Mouse (Mus musculus): ENCODE measurements around the gene Nr1h2.

Nr1h2 gene

DNA sequence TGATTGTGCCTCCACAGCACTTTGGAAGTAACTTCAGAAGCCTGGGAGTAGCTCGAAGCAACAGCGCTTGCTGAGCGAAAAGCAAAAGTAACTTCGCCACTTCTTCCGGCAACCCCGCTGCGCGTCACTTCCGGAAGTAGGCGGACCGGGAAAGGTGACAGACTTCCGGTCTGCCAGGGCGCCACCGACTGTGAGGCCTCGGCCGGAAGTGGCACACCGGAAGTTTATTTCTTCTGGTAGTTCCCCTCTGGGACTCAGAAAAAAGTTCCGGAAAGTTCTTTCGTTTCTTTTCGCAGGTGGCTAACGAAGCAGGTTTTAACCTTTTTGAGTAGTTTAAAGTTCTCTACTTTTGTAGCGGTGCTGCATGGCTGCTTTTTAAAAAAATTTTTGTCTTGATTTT lies at the start of gene Nr1h2:
Nr1h2 (minus strand) TSS at position 126 of the 400 bp plus-strand sequence.
- DNase-seq, result peak; percentile 98

DNA sequence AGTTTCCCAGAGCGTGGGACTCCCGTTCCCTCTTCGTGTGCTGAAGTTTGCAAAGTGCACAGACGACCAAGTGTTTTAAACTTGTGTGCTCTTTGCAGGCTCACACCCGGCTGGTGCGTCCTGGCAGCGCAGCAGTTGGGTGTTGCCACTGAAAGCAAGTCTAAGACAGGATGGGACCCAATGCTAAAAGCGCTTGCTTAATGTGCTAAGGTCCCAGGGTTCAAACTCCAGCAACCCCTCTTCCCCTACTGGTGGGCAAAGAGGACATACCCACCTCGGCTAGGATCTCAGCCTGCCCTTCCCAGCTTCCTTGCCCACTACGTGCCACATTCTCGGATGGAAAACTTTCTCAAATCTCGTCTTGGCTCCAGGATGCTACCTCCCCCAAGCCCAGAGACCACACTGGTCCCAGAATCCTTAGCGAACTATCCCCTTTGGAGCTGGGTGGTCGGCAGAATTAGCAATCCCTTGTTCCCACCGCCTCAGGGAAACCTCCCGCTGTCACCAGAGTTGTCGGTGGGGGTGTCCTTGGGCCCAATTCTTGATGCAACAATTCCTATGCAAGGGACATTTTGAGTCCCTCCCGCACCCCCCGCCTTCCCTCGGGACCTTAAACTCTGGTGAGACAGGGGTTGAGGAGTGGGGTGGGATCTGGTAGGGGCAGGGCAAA lies 49.6 kb upstream of the Nr1h2 start:
- peak; percentile 54 to 58 for DNase-seq

DNA sequence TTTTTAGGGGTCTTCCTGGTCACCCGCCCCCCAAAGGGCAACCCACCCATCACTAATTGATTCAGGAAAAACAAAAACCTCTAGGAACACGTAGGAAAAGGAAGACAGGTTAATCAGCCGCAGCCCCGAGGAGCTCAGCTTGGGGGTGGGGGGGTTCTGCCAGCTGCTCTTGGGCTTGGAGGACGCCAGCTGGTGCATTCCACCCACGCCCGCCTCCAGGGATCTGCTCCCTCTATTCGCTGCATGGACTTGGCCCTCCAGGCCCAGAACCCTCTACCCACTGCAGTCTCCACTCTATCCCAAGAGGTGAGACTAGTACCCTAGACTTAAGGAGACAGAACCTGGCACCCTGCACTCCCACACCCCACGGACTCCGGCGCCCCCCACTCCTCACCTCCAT lies 48.7 kb upstream of the Nr1h2 start:
- peak; percentile 84 to 88 for DNase-seq

- peak; percentile 36 to 47 for DNase-seq
These were observed 47.9 kb upstream of the Nr1h2 start for GRCm38 (mm10) chr7:44601646-44602045.

DNA sequence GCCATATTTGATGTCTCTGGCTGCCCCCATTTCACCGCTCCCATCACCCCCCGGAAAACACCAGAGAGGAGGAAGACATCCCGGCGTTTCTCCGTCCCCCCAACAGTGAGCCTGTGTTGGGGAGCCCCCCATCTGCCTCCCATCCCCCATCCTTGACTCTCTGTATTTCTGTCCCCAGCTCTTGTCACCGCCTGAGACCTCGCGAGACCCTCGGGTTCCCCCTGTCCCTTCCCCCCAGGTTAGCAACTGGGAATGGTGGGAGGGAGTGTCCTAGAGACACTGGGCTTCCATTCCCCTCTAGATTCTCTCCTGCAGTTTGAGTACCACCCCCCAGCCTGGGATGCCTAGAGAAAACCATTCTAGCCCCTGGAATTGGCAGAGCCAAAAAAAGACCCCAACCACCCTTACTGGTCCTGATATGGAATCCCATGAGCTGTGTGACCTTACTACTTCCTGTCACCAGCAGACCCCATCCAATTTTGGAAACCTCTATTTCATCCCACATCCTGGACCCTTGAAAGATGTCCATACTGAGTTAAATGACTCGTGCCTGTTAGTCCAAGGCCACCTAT lies 47.0 kb upstream of the Nr1h2 start:
- DNase-seq, result no peak

DNA sequence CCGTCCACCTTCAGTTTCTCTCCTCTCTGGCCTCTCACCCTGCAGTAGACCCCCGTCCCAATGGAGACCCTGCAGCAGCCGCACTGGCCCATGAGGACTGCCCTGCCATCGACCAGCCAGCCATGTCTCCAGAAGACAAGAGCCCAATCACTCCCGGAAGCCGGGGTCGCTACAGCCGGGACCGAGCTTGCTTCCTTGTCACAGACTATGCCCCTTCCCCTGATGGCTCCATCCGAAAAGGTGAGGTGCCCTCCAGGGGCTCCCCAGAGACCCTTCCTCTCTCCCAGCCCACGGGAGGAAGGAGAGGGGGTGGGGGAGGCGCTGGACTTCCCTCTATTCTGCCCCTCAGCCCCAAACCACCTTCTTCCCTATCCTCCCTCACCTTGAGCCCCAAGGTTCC lies 44.6 kb upstream of the Nr1h2 start:
- DNase-seq, result no peak

DNA sequence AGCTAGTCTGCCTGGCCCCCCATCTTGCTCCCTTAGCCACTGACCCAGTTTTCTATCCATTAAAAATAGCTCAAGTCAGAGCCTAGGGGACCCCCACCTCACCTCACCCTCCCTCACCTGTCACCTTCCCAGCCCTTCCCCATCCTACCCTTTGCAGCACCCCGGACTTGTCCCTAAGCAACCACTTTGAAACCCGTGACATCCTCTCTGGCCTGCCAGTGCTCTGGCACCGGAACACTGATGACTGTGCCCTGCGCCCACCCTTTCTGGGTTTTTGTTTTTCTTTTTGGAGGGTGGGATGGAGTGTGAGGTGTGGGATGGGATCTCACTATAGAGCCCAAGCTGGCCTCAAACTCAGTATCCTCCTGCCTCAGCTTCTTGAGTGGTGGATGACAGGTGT lies 43.9 kb upstream of the Nr1h2 start:
- no peak for DNase-seq

- DNase-seq, result peak in 1 of 2 experiments; percentile 25
These were observed 43.3 kb upstream of the Nr1h2 start for GRCm38 (mm10) chr7:44596996-44597538.

DNA sequence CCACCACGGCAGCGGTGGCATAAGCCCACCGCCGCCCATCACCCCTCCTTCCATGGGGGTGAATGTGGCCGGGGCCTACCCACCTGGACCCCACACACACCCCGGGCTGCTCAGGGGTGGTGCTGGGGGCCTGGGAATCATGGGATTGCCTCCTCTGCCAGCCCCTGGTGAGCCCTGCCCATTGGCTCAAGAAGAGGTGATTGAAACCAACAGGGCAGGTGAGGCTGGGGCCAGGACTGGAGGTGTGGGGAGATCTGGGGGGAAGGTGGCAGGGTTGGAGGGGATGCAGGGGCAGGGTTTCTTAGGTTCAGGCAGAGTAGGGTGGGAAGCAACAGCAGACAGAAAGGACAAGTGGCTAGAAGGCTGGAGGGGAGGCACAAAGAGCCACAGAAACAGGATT lies 42.3 kb upstream of the Nr1h2 start:
- DNase-seq, result no peak

DNA sequence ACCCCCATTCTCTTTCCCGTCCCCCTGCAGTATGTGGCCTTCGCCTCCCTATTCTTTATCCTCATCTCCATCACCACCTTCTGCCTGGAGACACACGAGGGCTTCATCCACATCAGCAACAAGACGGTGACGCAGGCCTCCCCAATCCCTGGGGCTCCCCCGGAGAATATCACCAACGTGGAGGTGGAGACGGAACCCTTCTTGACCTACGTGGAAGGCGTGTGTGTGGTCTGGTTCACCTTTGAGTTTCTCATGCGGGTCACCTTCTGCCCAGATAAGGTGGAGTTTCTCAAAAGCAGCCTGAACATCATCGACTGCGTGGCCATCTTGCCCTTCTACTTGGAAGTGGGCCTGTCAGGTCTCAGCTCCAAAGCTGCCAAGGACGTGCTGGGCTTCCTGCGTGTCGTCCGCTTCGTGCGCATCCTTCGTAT lies 41.4 kb upstream of the Nr1h2 start:
- peak in 1 of 2 experiments; percentile 36 for DNase-seq

- DNase-seq, result peak; percentile 92 to 94
These were observed 40.5 kb upstream of the Nr1h2 start for GRCm38 (mm10) chr7:44594291-44594690.

DNA sequence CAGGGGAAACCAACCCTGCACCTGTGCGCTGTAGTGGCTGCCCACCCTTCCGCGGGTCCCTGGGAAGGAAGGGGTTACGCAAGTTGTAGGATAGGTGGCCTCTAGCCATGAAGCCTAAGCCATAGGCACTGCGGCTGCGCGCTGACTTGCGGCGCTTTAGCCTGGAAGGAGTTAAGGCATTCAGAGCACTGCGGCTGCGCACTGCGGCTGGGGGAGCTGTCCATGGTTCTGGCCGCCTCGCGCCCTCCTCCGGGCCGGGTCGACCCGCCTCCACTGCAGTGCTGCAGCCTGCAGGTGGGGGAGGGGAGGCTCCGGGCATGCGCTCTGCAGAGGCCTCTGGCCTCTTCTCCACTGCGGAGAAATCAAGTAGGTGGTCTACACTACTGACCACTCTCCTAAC lies 40.0 kb upstream of the Nr1h2 start:
- peak; percentile 99 to 100 for DNase-seq

DNA sequence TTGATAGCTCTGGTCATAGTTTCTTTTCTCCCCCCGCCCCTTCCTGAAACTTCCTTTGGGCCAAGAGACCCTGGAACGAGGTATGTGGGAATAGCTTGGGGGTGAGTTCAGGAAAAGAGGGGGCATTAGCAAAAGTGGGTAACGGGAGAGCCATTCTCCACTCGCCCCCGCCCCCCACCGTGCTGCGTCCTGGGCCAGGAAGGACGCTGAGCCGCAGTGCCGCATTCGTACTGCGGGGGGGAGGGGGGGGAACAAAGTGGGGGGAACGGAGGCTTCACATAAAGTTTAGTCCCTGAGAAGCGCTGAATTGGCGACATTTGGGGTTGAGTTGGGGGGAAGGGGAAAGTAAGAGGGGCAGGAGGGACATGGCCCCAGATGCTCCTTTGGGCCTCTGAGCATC lies 39.3 kb upstream of the Nr1h2 start:
- DNase-seq, result peak; percentile 65 to 72

DNA sequence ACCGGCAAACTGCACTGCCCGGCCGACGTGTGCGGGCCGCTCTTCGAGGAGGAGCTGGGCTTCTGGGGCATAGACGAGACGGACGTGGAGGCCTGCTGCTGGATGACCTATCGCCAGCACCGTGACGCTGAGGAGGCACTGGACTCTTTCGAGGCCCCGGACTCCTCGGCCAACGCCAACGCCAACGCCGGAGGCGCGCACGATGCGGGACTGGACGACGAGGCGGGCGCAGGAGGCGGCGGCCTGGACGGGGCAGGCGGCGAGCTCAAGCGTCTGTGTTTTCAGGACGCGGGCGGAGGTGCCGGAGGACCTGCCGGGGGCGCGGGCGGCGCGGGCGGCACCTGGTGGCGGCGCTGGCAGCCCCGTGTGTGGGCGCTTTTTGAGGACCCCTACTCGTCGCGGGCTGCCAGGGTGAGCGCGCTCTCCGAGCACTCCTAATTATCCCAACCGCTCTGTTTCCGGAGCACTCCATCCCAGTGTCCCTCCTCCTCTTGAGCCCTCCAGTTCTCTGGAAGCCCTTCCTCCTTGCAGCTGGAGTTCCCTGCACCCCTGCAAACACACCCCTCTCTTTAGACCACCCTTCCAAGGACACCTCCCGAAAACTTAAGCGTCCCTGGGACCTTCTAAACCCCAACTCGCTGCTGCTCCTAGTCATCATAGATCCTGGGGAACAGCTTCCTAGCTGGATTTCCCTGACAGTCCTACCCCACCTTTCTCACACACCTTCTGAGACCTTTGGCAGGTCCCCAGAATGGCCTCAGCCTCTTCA lies 37.8 kb upstream of the Nr1h2 start:
- DNase-seq, result peak; percentile 68 to 73

- DNase-seq, result peak; percentile 98 to 99
These were observed 36.9 kb upstream of the Nr1h2 start, which contains the start of gene Kcnc3 for GRCm38 (mm10) chr7:44590402-44591347. Gene Kcnc3 (plus strand): TSS chr7:44590664.

DNA sequence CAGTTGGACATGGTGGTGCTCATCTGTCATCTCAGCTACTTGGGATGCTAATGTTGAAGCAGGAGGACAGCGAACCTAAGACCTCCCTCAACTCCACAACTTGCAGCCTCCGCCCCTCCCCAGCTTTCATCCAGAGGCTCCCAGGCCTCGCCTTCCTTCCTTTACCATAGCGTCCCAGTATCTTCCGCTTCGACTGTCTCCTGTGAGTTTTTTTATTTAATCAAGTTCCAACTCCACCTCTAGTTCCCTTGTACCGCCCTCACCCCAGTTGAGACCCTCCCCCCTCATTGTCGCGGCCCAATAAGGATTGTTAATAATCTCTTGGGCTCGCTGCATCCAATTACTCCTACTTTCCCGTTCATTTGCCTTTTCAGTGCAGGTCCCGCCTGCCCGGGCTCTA lies 36.2 kb upstream of the Nr1h2 start:
- DNase-seq, result peak; percentile 76 to 80

DNA sequence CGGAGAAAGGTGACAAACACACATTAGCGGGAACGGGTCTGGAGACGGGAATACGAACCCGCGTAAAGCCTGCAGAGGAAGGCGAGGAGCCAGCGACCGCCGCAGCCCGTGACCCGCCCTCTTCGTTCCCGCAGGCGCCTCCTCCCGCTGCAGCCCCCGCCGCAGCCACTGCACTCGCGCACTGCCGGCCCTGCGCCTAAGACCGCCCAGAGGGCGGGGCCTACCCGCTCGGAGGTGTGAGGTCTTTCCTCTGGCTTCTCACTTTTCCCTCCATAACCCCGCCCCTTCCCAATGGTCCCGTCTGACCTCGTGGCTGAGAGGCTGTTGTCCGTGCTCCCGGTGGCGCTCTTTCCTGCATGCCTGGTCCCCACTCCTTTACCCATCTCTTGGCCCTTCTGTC lies 35.4 kb upstream of the Nr1h2 start:
- peak; percentile 94 to 97 for DNase-seq

DNA sequence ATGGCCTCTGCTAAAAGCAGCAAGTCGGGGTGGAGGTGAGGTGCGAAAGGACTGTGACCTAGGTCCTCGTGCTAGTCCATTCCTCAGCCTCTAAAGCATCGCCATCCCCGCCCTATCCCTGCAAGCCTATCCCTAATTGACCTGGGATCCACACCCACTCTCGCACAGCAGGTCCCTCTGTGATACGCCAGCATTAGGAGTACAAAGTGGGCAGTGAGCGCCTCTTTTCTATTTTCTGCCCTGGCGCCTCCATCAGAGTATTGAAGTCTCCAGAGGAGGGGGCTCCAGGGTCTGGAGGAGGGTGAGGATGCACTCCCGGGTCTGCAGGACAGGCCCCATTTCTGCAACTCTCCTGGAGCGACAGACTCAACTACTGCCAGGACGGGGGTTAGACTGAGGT lies 34.6 kb upstream of the Nr1h2 start:
- peak in 1 of 2 experiments; percentile 49 for DNase-seq

DNA sequence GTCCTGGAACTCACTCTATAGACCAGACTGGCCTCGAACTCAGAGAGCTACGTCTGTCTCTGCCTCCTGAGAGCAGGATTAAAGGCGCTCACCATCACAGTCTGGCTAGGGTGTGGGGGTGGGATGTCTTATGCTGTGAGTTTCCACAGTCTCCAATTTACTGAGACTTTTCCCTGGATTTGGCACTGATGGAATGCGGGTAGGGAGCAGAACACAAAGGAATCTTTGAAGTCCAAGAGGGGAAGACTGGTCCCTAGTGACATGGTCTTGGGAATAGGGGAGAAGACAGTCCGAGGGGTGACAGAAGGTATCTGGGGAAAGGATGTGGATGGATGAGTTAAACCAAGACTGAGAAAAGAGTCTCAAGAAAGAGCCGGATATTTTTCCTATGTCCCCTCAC lies 33.9 kb upstream of the Nr1h2 start:
- DNase-seq, result no peak

GRCm38 (mm10) chr7:44586930-44587329 lies 33.2 kb upstream of the Nr1h2 start:
- peak; percentile 89 to 91 for DNase-seq

GRCm38 (mm10) chr7:44586518-44586917 lies 32.8 kb upstream of the Nr1h2 start:
- DNase-seq, result peak; percentile 77 to 78

GRCm38 (mm10) chr7:44585606-44586005 lies 31.9 kb upstream of the Nr1h2 start:
- DNase-seq, result no peak

Measured in cerebellum, postnatal 10 days (tissue).